16 mouse cellular contexts compared by ENCODE assay signal in genomic region chrY:90734334-90734696, GRCm38 (mm10). TPM values are rescaled to one million over a fixed set of nuclear protein-coding genes. Genes with fewer than 3 reads are reported as not detected.
DNase-seq lines count a peak whose midpoint lies in the region; ATAC-seq and TF ChIP-seq lines count a peak whose summit lies in the region.
"Not testable (repeated sequence)": the region's sequence is repeated elsewhere in the genome, so short reads cannot be mapped to it uniquely, and the experiment has no call there.
"Had no signal": no experiment of that assay in that cellular context is flagged by ENCODE, and none has a peak within 500 bp of the region (broad histone marks: within the 10 kb centered on the region; RNA-seq: fewer than 3 reads in every experiment).

No protein-coding gene starts in this region.

- not testable (repeated sequence) for H3K27me3 ChIP-seq in forebrain, embryonic 11.5 days (ENCODE audit: control insufficient read depth, insufficient read depth, low read length); hindbrain, embryonic 10.5 days (ENCODE audit: insufficient read depth, poor library complexity, severe bottlenecking); thymus, adult 2 months (ENCODE audit: control insufficient read depth, insufficient read depth, low read length)

- H3K27ac ChIP-seq in forebrain, embryonic 11.5 days (ENCODE audit: low read depth, low read length); hindbrain, embryonic 10.5 days; thymus, adult 2 months (ENCODE audit: control insufficient read depth, insufficient read depth, low read length): not testable (repeated sequence)

- H3K4me2 ChIP-seq in forebrain, embryonic 11.5 days (ENCODE audit: low read depth, low read length, severe bottlenecking), result not testable (repeated sequence)

- H3K4me3 ChIP-seq in forebrain, embryonic 11.5 days (ENCODE audit: low read depth, low read length); hindbrain, embryonic 10.5 days; thymus, adult 2 months (ENCODE audit: control insufficient read depth, insufficient read depth, low read length): not testable (repeated sequence)

- peaks cover 11% of the 10 kb centered on the region for H3K9me3 ChIP-seq in forebrain, embryonic 11.5 days (ENCODE audit: control insufficient read depth, low read length)
- H3K9me3 ChIP-seq in hindbrain, embryonic 10.5 days, result peaks cover 25% of the 10 kb centered on the region

- not testable (repeated sequence) for H3K9ac ChIP-seq in forebrain, embryonic 11.5 days (ENCODE audit: low read length)

- H3K4me1 ChIP-seq in forebrain, embryonic 11.5 days (replicated peaks; ENCODE audit: control insufficient read depth, insufficient read depth, low read length); hindbrain, embryonic 10.5 days (replicated peaks); thymus, adult 2 months (replicated peaks; ENCODE audit: control insufficient read depth, insufficient read depth, low read length): not testable (repeated sequence)

- not testable (repeated sequence) for TF ChIP-seq CTCF in thymus, adult 2 months (IDR thresholded peaks at IDR 0.05; ENCODE audit: borderline replicate concordance, control insufficient read depth, extremely low read depth, insufficient read depth, low read length, poor library complexity)

- 74% methylated on average over 8 of the region's 8 CpGs for WGBS in forebrain, embryonic 11.5 days
- WGBS in hindbrain, embryonic 10.5 days, result 66% methylated on average over 8 of the region's 8 CpGs
- 72% methylated on average over 8 of the region's 8 CpGs for WGBS in thymus, adult 2 months

- not testable (repeated sequence) for TF ChIP-seq POLR2A in thymus, adult 2 months (IDR thresholded peaks at IDR 0.05; ENCODE audit: control insufficient read depth, extremely low read depth, insufficient read depth, low read length, poor library complexity)

- peak; percentile 69 for DNase-seq in 3T3-L1 (ENCODE audit: low read depth, low spot score)
- peak; percentile 95 for DNase-seq in NIH3T3 (ENCODE audit: low read depth)
- DNase-seq in cerebellum, adult 18-20 months, result peak; percentile 51 to 83
- peak; percentile 67 for DNase-seq in forebrain, embryonic 11.5 days (ENCODE audit: low spot score)
- peak; percentile 10 for DNase-seq in hindbrain, embryonic 10.5 days (ENCODE audit: low spot score)
- DNase-seq in left cerebral cortex, adult 18-20 months (ENCODE audit: low spot score in 2 of 2), result peak; percentile 4 to 78
- DNase-seq in thymus, adult 2 months, result peak; percentile 30

- H3K36me3 ChIP-seq in forebrain, embryonic 11.5 days (ENCODE audit: control insufficient read depth, insufficient read depth, low read length); hindbrain, embryonic 10.5 days; thymus, adult 2 months (ENCODE audit: control insufficient read depth, insufficient read depth, low read length): not testable (repeated sequence)

- not testable (repeated sequence) for ATAC-seq in forebrain, embryonic 11.5 days (replicated peaks; ENCODE audit: low FRiP score)
- peak; percentile 28; the same call in 1 of the 2 replicates for ATAC-seq in neutrophil, adult 5-6 weeks (ENCODE audit: extremely low read depth, insufficient number of reproducible peaks, low FRiP score, poor library complexity, severe bottlenecking)

RNA-seq across cellular contexts. Expression of gene Gm21860, which starts 20.3 kb away (rescaled TPM):
- not detected in 2 replicates for polyA plus RNA-seq in forebrain, embryonic 11.5 days (2014; fragmentation: Nextera tagmentation; extraction: Ambion mirVana)
- not detected in 2 replicates for polyA plus RNA-seq in hindbrain, embryonic 10.5 days (2016; fragmentation: Nextera tagmentation; extraction: Ambion mirVana)
- not detected for total RNA-seq in left cerebral cortex, adult 18-20 months (2021)
- total RNA-seq in neutrophil, adult 5-6 weeks (2017), result not detected in 2 replicates
- not detected in 2 replicates for polyA plus RNA-seq in thymus, adult 2 months (2012; rRNA removed)
- total RNA-seq: heart, adult 18-20 months; layer of hippocampus, adult 2 months had no signal
- polyA plus RNA-seq: erythroblast, embryonic 14.5 days; hindbrain, embryonic 13.5 days; limb, embryonic 13.5 days; myocyte; small intestine, adult 2 months; urinary bladder, adult 2 months had no signal

RNA-seq across cellular contexts. Expression of gene Gm47283, which starts 50.2 kb away (rescaled TPM):
- not detected in 2 replicates for polyA plus RNA-seq in forebrain, embryonic 11.5 days (2014; fragmentation: Nextera tagmentation; extraction: Ambion mirVana)
- not detected in 2 replicates for polyA plus RNA-seq in hindbrain, embryonic 10.5 days (2016; fragmentation: Nextera tagmentation; extraction: Ambion mirVana)
- not detected for total RNA-seq in left cerebral cortex, adult 18-20 months (2021)
- total RNA-seq in neutrophil, adult 5-6 weeks (2017), result not detected in 2 replicates
- polyA plus RNA-seq in thymus, adult 2 months (2012; rRNA removed), result not detected in 2 replicates
- total RNA-seq: heart, adult 18-20 months; layer of hippocampus, adult 2 months had no signal
- polyA plus RNA-seq: erythroblast, embryonic 14.5 days; hindbrain, embryonic 13.5 days; limb, embryonic 13.5 days; myocyte; small intestine, adult 2 months; urinary bladder, adult 2 months had no signal

Comparison
In these comparisons a context has a peak if more than half of its experiments do, and no peak if none do; other contexts are left out.
1. DNase-seq: peak in every context shown above with its lines; median percentile 95 in NIH3T3; 69 in 3T3-L1; 67 in cerebellum, adult 18-20 months; 67 in forebrain, embryonic 11.5 days; 41 in left cerebral cortex, adult 18-20 months; 30 in thymus, adult 2 months; 10 in hindbrain, embryonic 10.5 days.